Mouse (Mus musculus) myocyte (in vitro differentiated cells): Measurements from ENCODE around the gene Ercc8. TPM values are rescaled to one million over a fixed set of nuclear protein-coding genes. Genes with fewer than 3 reads are reported as not detected.
A peak's percentile ranks its signal among the peaks of the same experiment; 100 is the strongest.

Source experiments
- H3K27me3 ChIP-seq: one replicate; pipeline ENCODE4 v1.6.1; 2011; ENCODE audit not compliant: control insufficient read depth, insufficient read depth, insufficient read length
- H3K36me3 ChIP-seq: one replicate; pipeline ENCODE4 v1.6.1; 2011; ENCODE audit not compliant: control insufficient read depth, insufficient read depth
- H3K4me2 ChIP-seq: one replicate; pipeline ENCODE4 v1.6.1; 2011; ENCODE audit warnings: low read depth, control low read depth
- H3K4me3 ChIP-seq: one replicate; pipeline ENCODE4 v1.5.1; 2011; ENCODE audit warnings: mild to moderate bottlenecking, control low read depth, moderate library complexity
- H3K79me2 ChIP-seq: one replicate; pipeline ENCODE4 v1.6.1; 2011; ENCODE audit not compliant: control insufficient read depth, insufficient read depth
- H3ac ChIP-seq: one replicate; pipeline ENCODE4 v1.6.1; 2011; ENCODE audit not compliant: control insufficient read depth, insufficient read length
- CEBPB ChIP-seq: IDR thresholded peaks from 2 replicates; pipeline ENCODE4 v1.6.1; 2011; ENCODE audit warnings: mild to moderate bottlenecking, moderate library complexity; ENCODE audit not compliant: poor library complexity, insufficient read depth, severe bottlenecking
- E2F4 ChIP-seq: IDR thresholded peaks from one replicate; pipeline ENCODE4 v1.6.1; 2011; ENCODE audit warnings: mild to moderate bottlenecking, control low read depth, moderate library complexity; ENCODE audit not compliant: insufficient read depth
- MAX ChIP-seq: IDR thresholded peaks from one replicate; pipeline ENCODE4 v1.6.1; 2011; ENCODE audit warnings: low read depth, mild to moderate bottlenecking, control low read depth
- MYOD1 ChIP-seq, 3 experiments: IDR thresholded peaks; one replicate each; pipeline ENCODE4 v1.6.1; 2011; ENCODE audit warnings: control low read depth in 2 of 3, low read depth in 2 of 3, mild to moderate bottlenecking in 2 of 3, moderate library complexity in 1 of 3; ENCODE audit not compliant: insufficient read length in 2 of 3, control insufficient read depth in 1 of 3
- MYOG ChIP-seq, 3 experiments: IDR thresholded peaks; one replicate each; pipeline ENCODE4 v1.6.1; 2011; ENCODE audit warnings: control low read depth in 2 of 3, low read depth in 2 of 3, mild to moderate bottlenecking in 2 of 3; ENCODE audit not compliant: insufficient read length in 2 of 3, control insufficient read depth in 1 of 3, insufficient read depth in 1 of 3
- POLR2A ChIP-seq: IDR thresholded peaks from one replicate; pipeline ENCODE4 v1.6.1; 2011; ENCODE audit warnings: low read depth, mild to moderate bottlenecking, control low read depth, moderate library complexity; ENCODE audit not compliant: insufficient read length
- POLR2AphosphoS2 ChIP-seq: IDR thresholded peaks from one replicate; pipeline ENCODE4 v1.6.1; 2011; ENCODE audit warnings: low read depth, control low read depth; ENCODE audit not compliant: insufficient read length
- REST ChIP-seq: IDR thresholded peaks from one replicate; pipeline ENCODE4 v1.6.1; 2011; ENCODE audit warnings: mild to moderate bottlenecking, control low read depth, moderate library complexity; ENCODE audit not compliant: insufficient read depth, insufficient read length
- SRF ChIP-seq: IDR thresholded peaks from one replicate; pipeline ENCODE4 v1.6.1; 2011; ENCODE audit warnings: low read depth; ENCODE audit not compliant: control insufficient read depth, insufficient read length
- TCF12 ChIP-seq: IDR thresholded peaks from one replicate; pipeline ENCODE4 v1.6.1; 2011; ENCODE audit warnings: mild to moderate bottlenecking, control low read depth; ENCODE audit not compliant: poor library complexity, insufficient read depth, severe bottlenecking
- TCF3 ChIP-seq: IDR thresholded peaks from one replicate; pipeline ENCODE4 v1.6.1; 2011; ENCODE audit warnings: low read depth, control low read depth; ENCODE audit not compliant: insufficient read length
- USF1 ChIP-seq: IDR thresholded peaks from one replicate; pipeline ENCODE4 v1.6.1; 2011; ENCODE audit warnings: low read depth, mild to moderate bottlenecking, control low read depth, moderate library complexity
- polyA plus RNA-seq: library from polyadenylated mRNA; unstranded; fragments of >200 nt; fragmentation: generic; extraction: Trizol; gene quantifications from one replicate; pipeline ENCODE4 v1.2.1, GENCODE M21; 2012; ENCODE audit warnings: missing spikeins

Ercc8 gene
- 5.2 TPM for polyA plus RNA-seq

DNA sequence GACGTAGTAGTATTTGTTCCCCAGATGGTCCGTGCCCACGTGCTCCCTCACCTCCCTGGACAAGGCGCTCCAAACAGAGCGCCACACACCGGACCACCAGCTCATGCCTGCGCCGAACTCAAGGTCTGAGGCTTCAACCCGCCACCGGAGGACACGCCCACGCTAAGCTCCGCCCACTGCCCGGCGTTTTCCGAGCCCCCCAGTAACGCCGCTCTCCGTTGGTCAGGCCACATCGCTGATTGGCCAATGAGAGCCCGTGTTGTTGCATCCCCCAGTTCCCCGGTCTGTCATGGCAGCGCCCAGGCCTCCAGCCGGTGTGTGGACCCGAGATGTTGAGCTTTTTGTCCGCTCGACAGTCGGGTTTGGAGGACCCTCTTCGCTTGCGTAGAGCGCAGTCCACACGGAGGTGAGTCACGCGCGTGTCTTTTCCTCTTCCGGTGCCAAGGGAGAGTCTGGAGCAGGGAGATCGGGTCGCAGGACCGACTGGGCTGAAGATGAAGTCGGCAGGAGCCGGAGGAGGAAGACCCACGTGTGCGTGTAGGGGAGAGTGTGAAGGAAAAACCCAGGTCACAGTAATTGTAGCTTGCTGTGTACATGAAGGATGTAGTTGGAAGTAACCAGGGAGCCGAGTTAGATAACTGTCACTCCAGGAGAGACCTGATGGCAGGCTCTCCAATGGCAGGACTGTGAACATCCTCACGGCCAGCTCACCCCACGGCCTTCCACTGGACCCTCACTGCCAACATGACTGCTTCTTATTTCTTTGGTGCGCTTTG, at the start of gene Ercc8, which contains the start of gene Ndufaf2:
TSS of gene Ercc8 (plus strand) at position 267 of the 776 bp plus-strand sequence.
TSS of gene Ndufaf2 (minus strand) at position 159 of the 776 bp plus-strand sequence.
- peak within 1 kb of the TSS; percentile 37 for H3ac ChIP-seq
- H3K4me3 ChIP-seq, result peak within 1 kb of the TSS; percentile 93
- peak within 1 kb of the TSS; percentile 82 for H3K4me2 ChIP-seq
- peaks cover 8% of the 10 kb centered on the region for H3K36me3 ChIP-seq
- peaks cover 15% of the 10 kb centered on the region for H3K79me2 ChIP-seq
- no peaks in the 10 kb centered on the region for H3K27me3 ChIP-seq
- no peak for TF ChIP-seq MYOG (IDR thresholded peaks at IDR 0.05; ENCODE audit: control insufficient read depth in 1 of 3, insufficient read depth in 1 of 3, insufficient read length in 2 of 3, low read depth in 2 of 3)
- TF ChIP-seq TCF3, result no peak
- TF ChIP-seq REST, result no peak
- TF ChIP-seq POLR2A, result peak; percentile 79
- TF ChIP-seq USF1, result no peak
- no peak for TF ChIP-seq CEBPB
- no peak for TF ChIP-seq E2F4
- TF ChIP-seq SRF, result peak; percentile 11
- no peak for TF ChIP-seq TCF12
- TF ChIP-seq MYOD1 (IDR thresholded peaks at IDR 0.05; ENCODE audit: control insufficient read depth in 1 of 3, insufficient read length in 2 of 3, low read depth in 2 of 3), result no peak
- TF ChIP-seq MAX, result peak; percentile 28
- peak; percentile 67 for TF ChIP-seq POLR2AphosphoS2

DNA sequence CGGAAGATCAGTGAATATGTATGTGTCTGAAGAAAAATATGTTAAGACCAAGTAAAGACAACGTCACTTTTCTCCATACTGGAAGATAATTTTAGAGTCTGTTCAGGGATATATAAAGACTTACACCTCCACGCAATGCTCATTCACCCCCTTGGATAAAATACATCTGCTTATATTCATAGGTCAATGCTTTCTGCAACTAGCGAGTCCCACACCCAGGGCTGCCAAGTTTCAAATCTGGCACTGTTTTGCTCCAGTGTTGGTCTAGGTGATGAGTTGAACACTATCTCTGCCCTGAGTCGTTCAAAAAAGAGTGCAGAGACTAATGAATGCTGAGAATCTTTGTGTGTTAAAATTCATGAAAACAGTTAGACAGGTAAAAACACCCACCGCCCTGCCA, 47.6 kb upstream of the Ercc8 start:
- no peak overlapping the region for H3ac ChIP-seq
- no peak overlapping the region for H3K4me3 ChIP-seq
- H3K36me3 ChIP-seq, result no peaks in the 10 kb centered on the region
- no peaks in the 10 kb centered on the region for H3K27me3 ChIP-seq
- no peak for TF ChIP-seq TCF3
- TF ChIP-seq MAX, result no peak
- TF ChIP-seq POLR2AphosphoS2, result no peak
- TF ChIP-seq MYOG (IDR thresholded peaks at IDR 0.05; ENCODE audit: control insufficient read depth in 1 of 3, insufficient read depth in 1 of 3, insufficient read length in 2 of 3, low read depth in 2 of 3), result no peak
- no peak for TF ChIP-seq CEBPB
- TF ChIP-seq E2F4, result no peak
- TF ChIP-seq POLR2A, result no peak
- TF ChIP-seq MYOD1 (IDR thresholded peaks at IDR 0.05; ENCODE audit: control insufficient read depth in 1 of 3, insufficient read length in 2 of 3, low read depth in 2 of 3), result no peak
- TF ChIP-seq REST, result no peak
- no peak for TF ChIP-seq TCF12
- TF ChIP-seq SRF, result no peak
- TF ChIP-seq USF1, result no peak
- H3K79me2 ChIP-seq, result no peaks in the 10 kb centered on the region
- H3K4me2 ChIP-seq, result no peak overlapping the region

- H3K4me3 ChIP-seq, result no peak overlapping the region
- H3ac ChIP-seq, result no peak overlapping the region
- no peaks in the 10 kb centered on the region for H3K79me2 ChIP-seq
- no peak for TF ChIP-seq POLR2A
- TF ChIP-seq CEBPB, result no peak
- TF ChIP-seq POLR2AphosphoS2, result no peak
- no peak for TF ChIP-seq MYOD1 (IDR thresholded peaks at IDR 0.05; ENCODE audit: control insufficient read depth in 1 of 3, insufficient read length in 2 of 3, low read depth in 2 of 3)
- no peak for TF ChIP-seq USF1
- no peak for TF ChIP-seq SRF
- no peak for TF ChIP-seq MYOG (IDR thresholded peaks at IDR 0.05; ENCODE audit: control insufficient read depth in 1 of 3, insufficient read depth in 1 of 3, insufficient read length in 2 of 3, low read depth in 2 of 3)
- no peak for TF ChIP-seq TCF3
- no peak for TF ChIP-seq TCF12
- TF ChIP-seq MAX, result no peak
- H3K36me3 ChIP-seq, result no peaks in the 10 kb centered on the region
- H3K4me2 ChIP-seq, result no peak overlapping the region
- H3K27me3 ChIP-seq, result no peaks in the 10 kb centered on the region
These were observed 45.0 kb upstream of the Ercc8 start for GRCm38 (mm10) chr13:108113536-108113935.

- H3K4me2 ChIP-seq, result no peak overlapping the region
- H3ac ChIP-seq, result no peak overlapping the region
- H3K27me3 ChIP-seq, result no peaks in the 10 kb centered on the region
- H3K4me3 ChIP-seq, result no peak overlapping the region
- no peaks in the 10 kb centered on the region for H3K36me3 ChIP-seq
- no peak for TF ChIP-seq USF1
- TF ChIP-seq CEBPB, result no peak
- TF ChIP-seq MYOD1 (IDR thresholded peaks at IDR 0.05; ENCODE audit: control insufficient read depth in 1 of 3, insufficient read length in 2 of 3, low read depth in 2 of 3), result no peak
- no peak for TF ChIP-seq SRF
- TF ChIP-seq MAX, result no peak
- no peak for TF ChIP-seq TCF12
- TF ChIP-seq E2F4, result no peak
- no peak for TF ChIP-seq REST
- TF ChIP-seq TCF3, result no peak
- no peak for TF ChIP-seq MYOG (IDR thresholded peaks at IDR 0.05; ENCODE audit: control insufficient read depth in 1 of 3, insufficient read depth in 1 of 3, insufficient read length in 2 of 3, low read depth in 2 of 3)
- TF ChIP-seq POLR2AphosphoS2, result no peak
- no peak for TF ChIP-seq POLR2A
- H3K79me2 ChIP-seq, result no peaks in the 10 kb centered on the region
These were observed 44.3 kb upstream of the Ercc8 start for GRCm38 (mm10) chr13:108114257-108114656.
